Mouse (Mus musculus): ENCODE data around the gene Gdpd2.

DNA sequence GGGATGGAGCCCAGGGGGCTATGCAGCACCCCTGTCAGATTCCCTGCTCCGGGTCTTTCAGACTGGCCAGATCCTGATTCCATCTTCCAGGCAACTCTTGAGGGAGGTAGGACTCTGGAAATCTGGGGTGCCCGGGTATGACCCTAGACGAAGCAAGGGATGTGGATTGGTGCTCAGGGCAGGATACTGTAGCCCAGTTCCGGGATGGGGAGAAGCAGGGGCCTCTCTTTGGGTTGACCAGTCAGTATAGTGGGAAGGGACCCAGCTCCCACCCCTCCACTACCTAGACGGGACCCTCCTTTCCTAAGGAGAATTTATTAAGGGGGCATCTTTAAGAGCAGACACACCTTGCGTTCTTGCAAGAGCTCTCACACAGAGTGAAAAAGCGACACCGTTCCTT is 593 bp downstream of the Gdpd2 start:
- TF ChIP-seq POLR2A (IDR thresholded peaks at IDR 0.05; ENCODE audit: borderline replicate concordance, low read depth, low read length) = no peak
- no peak for TF ChIP-seq CTCF (IDR thresholded peaks at IDR 0.05; ENCODE audit: low read depth, low read length)
